Mouse (Mus musculus): ENCODE results near the gene Ksr2. TPM values are rescaled to one million over a fixed set of nuclear protein-coding genes. Genes with fewer than 3 reads are reported as not detected.

The Ksr2 gene
- polyA plus RNA-seq, 1 experiment from 2014 or later: 0.72 TPM

GRCm38 (mm10) chr5:117711636-117712035 is 297.8 kb downstream of the Ksr2 start:
- H3K27ac ChIP-seq: no peak overlapping the region
- H3K79me2 ChIP-seq (ENCODE audit: inconsistent target): no peaks in the 10 kb centered on the region
- no peaks in the 10 kb centered on the region for H3K36me3 ChIP-seq (ENCODE audit: inconsistent target)
- WGBS (ENCODE audit: missing documents): 90% methylated on average over 6 of the region's 10 CpGs
- H3K4me3 ChIP-seq (ENCODE audit: inconsistent target): no peak overlapping the region

DNA sequence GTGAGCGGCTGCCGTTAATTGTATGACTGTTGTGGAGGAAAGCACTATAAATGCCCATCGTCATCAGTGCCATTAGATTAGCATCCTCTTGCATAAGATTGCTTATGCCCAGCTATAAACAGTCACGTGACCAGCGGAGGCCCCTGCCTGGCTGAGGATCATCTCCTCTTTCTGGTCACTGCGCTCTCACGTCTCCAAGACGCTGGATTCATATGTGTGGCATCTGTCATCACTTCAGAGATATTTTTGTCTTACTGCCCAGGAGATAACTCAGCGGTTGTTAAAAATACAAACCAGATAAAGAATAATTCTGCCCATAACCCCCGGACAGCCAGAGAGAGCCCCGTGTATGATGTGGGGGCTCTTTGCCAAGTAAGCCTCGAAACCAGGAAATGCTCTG is 298.4 kb downstream of the Ksr2 start:
- Histone ChIP-seq H3K79me2 (ENCODE audit: inconsistent target) (no peaks in the 10 kb centered on the region), H3K36me3 (ENCODE audit: inconsistent target) (no peaks in the 10 kb centered on the region), H3K4me3 (ENCODE audit: inconsistent target) (no peak overlapping the region), H3K27ac (no peak overlapping the region)
- 77% methylated on average over 10 of the region's 12 CpGs for WGBS (ENCODE audit: missing documents)

- 74% methylated on average over 8 of the region's 9 CpGs for WGBS (ENCODE audit: missing documents)
- H3K79me2 ChIP-seq (ENCODE audit: inconsistent target): no peaks in the 10 kb centered on the region
- H3K27ac ChIP-seq: no peak overlapping the region
- no peak overlapping the region for H3K4me3 ChIP-seq (ENCODE audit: inconsistent target)
- no peaks in the 10 kb centered on the region for H3K36me3 ChIP-seq (ENCODE audit: inconsistent target)
These were observed 303.3 kb downstream of the Ksr2 start for GRCm38 (mm10) chr5:117717120-117717519.

- 95% methylated on average over 4 of the region's 4 CpGs for WGBS (ENCODE audit: missing documents)
- Histone ChIP-seq H3K27ac (no peak overlapping the region), H3K4me3 (ENCODE audit: inconsistent target) (no peak overlapping the region), H3K79me2 (ENCODE audit: inconsistent target) (no peaks in the 10 kb centered on the region), H3K36me3 (ENCODE audit: inconsistent target) (no peaks in the 10 kb centered on the region)
These were observed 309.5 kb downstream of the Ksr2 start for GRCm38 (mm10) chr5:117723316-117723715.

GRCm38 (mm10) chr5:117726548-117726947 is 312.7 kb downstream of the Ksr2 start:
- Histone ChIP-seq H3K79me2 (ENCODE audit: inconsistent target) (no peaks in the 10 kb centered on the region), H3K27ac (no peak overlapping the region), H3K4me3 (ENCODE audit: inconsistent target) (no peak overlapping the region), H3K36me3 (ENCODE audit: inconsistent target) (no peaks in the 10 kb centered on the region)
- WGBS (ENCODE audit: missing documents): 87% methylated on average over 6 of the region's 6 CpGs

- Histone ChIP-seq H3K4me3 (ENCODE audit: inconsistent target) (no peak overlapping the region), H3K27ac (no peak overlapping the region), H3K36me3 (ENCODE audit: inconsistent target) (no peaks in the 10 kb centered on the region), H3K79me2 (ENCODE audit: inconsistent target) (no peaks in the 10 kb centered on the region)
- 95% methylated on average over 7 of the region's 7 CpGs for WGBS (ENCODE audit: missing documents)
These were observed 313.3 kb downstream of the Ksr2 start for GRCm38 (mm10) chr5:117727138-117727537.

- 81% methylated on average over 6 of the region's 6 CpGs for whole genome bisulfite sequencing (ENCODE audit: missing documents)
- H3K4me3 ChIP-seq (ENCODE audit: inconsistent target): no peak overlapping the region
- H3K27ac ChIP-seq: no peak overlapping the region
- no peaks in the 10 kb centered on the region for H3K36me3 ChIP-seq (ENCODE audit: inconsistent target)
- H3K79me2 ChIP-seq (ENCODE audit: inconsistent target): no peaks in the 10 kb centered on the region
These were observed 317.5 kb downstream of the Ksr2 start for GRCm38 (mm10) chr5:117731311-117731710.

DNA sequence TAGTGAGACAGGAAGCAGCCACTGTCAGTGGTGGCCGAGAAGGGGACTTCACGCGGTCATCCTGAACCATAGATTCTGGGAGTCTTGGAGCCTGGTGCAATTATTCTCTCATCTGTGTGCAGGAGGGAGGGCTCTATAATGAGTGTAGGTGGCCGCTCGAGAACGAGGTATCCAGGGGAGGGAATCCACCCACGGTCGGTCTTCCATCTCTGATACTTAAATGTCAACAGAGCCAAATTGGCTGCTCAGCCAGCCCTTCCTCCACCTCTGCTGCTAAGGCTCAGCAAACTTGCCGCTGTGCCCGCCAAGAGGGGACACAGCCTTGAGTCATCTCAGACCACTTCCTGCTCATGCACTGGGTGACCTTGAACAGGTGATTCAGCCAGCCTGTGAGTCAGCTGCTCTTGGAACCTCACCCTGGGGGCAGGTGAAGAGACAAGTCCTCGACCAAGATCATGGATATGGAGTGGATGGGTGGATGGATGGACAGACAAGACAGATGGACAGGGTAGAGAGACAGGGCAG is 330.9 kb downstream of the Ksr2 start:
- Histone ChIP-seq H3K36me3 (ENCODE audit: inconsistent target) (no peaks in the 10 kb centered on the region), H3K79me2 (ENCODE audit: inconsistent target) (no peaks in the 10 kb centered on the region), H3K4me3 (ENCODE audit: inconsistent target) (no peak overlapping the region), H3K27ac (no peak overlapping the region)
- WGBS (ENCODE audit: missing documents): 80% methylated on average over 11 of the region's 11 CpGs

GRCm38 (mm10) chr5:117749353-117749752 is 335.6 kb downstream of the Ksr2 start:
- Histone ChIP-seq H3K79me2 (ENCODE audit: inconsistent target) (no peaks in the 10 kb centered on the region), H3K27ac (no peak overlapping the region), H3K36me3 (ENCODE audit: inconsistent target) (no peaks in the 10 kb centered on the region), H3K4me3 (ENCODE audit: inconsistent target) (no peak overlapping the region)
- WGBS (ENCODE audit: missing documents): 82% methylated on average over 5 of the region's 5 CpGs

GRCm38 (mm10) chr5:117757696-117758482 is 344.1 kb downstream of the Ksr2 start:
- WGBS (ENCODE audit: missing documents): 77% methylated on average over 12 of the region's 12 CpGs
- no peak overlapping the region for H3K4me3 ChIP-seq (ENCODE audit: inconsistent target)
- no peaks in the 10 kb centered on the region for H3K36me3 ChIP-seq (ENCODE audit: inconsistent target)

DNA sequence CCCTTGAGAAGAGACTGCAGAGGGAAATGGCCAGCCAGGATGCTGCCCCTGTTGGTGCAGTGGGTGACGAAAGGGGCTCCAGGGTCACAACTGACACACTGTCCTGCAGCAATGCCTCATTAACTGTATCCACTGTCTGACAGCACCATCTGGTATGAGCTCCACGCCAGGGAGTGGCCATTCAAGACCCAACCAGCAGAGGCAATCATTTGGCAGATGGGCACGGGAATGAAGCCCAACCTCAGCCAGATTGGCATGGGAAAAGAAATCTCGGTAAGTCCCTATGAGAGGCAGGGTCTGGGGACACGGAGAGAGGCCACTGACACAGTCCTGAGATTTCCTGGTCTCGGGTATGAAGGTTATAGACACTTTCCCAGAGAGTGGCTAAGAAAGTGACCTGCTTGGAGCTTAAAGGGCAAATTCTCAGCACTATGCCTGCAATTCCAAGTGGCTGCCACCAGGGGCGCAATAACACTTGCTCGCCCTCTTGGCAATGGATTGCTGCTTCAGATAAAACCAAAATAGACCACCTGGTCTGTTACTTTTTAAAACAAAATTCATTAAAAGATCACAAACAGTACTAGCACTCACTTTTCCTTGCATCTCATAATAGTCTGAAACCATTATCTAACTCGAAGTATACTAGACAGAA is 347.5 kb downstream of the Ksr2 start:
- 81% methylated on average over 9 of the region's 9 CpGs for WGBS (ENCODE audit: missing documents)
- Histone ChIP-seq H3K4me3 (ENCODE audit: inconsistent target) (no peak overlapping the region), H3K27ac (no peak overlapping the region), H3K79me2 (ENCODE audit: inconsistent target) (no peaks in the 10 kb centered on the region), H3K36me3 (ENCODE audit: inconsistent target) (no peaks in the 10 kb centered on the region)

More at GRCm38 (mm10) chr5:117757696-117758482, 344.1 kb downstream of the Ksr2 start:
- H3K79me2 ChIP-seq (ENCODE audit: inconsistent target): no peaks in the 10 kb centered on the region
- no peak overlapping the region for H3K27ac ChIP-seq

DNA sequence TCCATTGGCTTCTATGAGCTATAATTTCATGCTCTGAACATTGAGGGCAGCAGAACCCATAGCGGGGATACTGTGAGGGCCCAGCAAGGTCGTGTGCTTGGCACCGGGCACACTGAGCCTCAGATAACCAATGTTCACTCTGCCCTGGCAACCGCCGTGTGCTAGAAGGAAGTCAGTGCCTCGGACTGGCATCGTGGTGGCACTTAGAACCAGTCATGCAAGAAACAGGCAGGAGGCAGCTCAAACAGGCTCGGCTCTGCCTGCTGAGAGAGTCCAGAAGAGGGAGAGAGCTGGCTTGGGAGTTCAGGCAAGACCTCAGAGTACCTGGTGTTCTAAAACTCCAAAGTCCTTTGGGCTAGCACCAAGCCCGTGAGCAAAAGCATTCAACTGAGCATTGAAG is 350.7 kb downstream of the Ksr2 start:
- 81% methylated on average over 9 of the region's 9 CpGs for WGBS (ENCODE audit: missing documents)

GRCm38 (mm10) chr5:117779175-117779574 is 365.4 kb downstream of the Ksr2 start:
- H3K4me3 ChIP-seq (ENCODE audit: inconsistent target): no peak overlapping the region
- WGBS (ENCODE audit: missing documents): 63% methylated on average over 11 of the region's 11 CpGs
- H3K36me3 ChIP-seq (ENCODE audit: inconsistent target): no peaks in the 10 kb centered on the region
- no peaks in the 10 kb centered on the region for H3K79me2 ChIP-seq (ENCODE audit: inconsistent target)
- no peak overlapping the region for H3K27ac ChIP-seq

More for the DNA sequence above, 350.7 kb downstream of the Ksr2 start:
- Histone ChIP-seq H3K4me3 (ENCODE audit: inconsistent target) (no peak overlapping the region), H3K27ac (no peak overlapping the region), H3K36me3 (ENCODE audit: inconsistent target) (no peaks in the 10 kb centered on the region), H3K79me2 (ENCODE audit: inconsistent target) (no peaks in the 10 kb centered on the region)

- no peak within 1 kb of the TSS for H3K27ac ChIP-seq
- H3K79me2 ChIP-seq (ENCODE audit: inconsistent target): no peaks in the 10 kb centered on the region
- no peaks in the 10 kb centered on the region for H3K36me3 ChIP-seq (ENCODE audit: inconsistent target)
- H3K4me3 ChIP-seq (ENCODE audit: inconsistent target): no peak within 1 kb of the TSS
- 55% methylated on average over 10 of the region's 10 CpGs for WGBS (ENCODE audit: missing documents)
These were observed 366.9 kb downstream of the Ksr2 start, which contains the start of gene Nos1 for GRCm38 (mm10) chr5:117780681-117781080. Gene Nos1 (plus strand): TSS chr5:117781032.

DNA sequence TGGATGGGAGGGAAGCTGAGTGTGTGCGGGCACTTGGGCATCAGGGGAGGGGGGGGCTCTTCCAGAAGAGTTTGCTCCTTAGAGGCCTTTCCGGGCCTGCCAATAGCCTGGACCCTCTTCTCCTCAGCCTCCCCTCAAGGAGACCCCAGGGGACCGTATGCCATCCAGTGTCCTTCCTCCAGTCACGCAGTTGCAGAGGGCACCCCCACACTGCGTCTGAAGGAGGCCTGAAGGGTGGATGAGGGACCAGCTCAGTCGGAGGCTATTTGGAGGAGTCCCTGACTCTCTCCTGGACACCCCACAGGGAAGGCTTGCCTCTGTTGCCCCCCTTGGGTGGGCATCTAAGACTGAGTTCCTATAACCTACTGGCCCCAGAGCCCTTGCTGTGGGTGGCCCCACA is 367.4 kb downstream of the Ksr2 start:
- Histone ChIP-seq H3K4me3 (ENCODE audit: inconsistent target) (no peak overlapping the region), H3K27ac (no peak overlapping the region), H3K79me2 (ENCODE audit: inconsistent target) (no peaks in the 10 kb centered on the region), H3K36me3 (ENCODE audit: inconsistent target) (no peaks in the 10 kb centered on the region)
- WGBS (ENCODE audit: missing documents): 82% methylated on average over 6 of the region's 6 CpGs

All from macrophage (primary cell).